Comparison of ENCODE assay signal across 17 mouse cellular contexts in the genomic region with DNA sequence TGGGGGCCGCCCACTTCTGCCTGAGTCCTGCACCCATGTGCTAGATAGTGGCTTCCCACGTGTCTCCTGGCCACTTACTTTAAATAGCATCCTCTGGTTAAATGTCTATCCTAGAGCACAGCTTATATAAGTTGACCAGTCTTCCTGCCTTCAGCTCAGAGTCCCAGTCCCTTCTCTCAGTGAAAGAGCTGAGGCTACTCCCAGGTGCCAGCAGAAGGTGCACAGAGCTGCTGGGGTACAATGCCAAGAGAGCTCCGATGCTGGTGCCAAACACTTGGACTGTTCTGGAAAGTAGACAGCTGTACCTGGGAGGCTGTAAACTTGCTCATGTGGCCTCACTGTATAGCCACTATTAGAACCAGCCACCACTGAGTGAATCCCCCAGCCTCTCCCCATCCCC. TPM values are rescaled to one million over a fixed set of nuclear protein-coding genes. Genes with fewer than 3 reads are reported as not detected.
"Had no signal": no experiment of that assay in that cellular context is flagged by ENCODE, and none has a peak within 500 bp of the region (broad histone marks: within the 10 kb centered on the region; RNA-seq: fewer than 3 reads in every experiment).

No protein-coding gene starts in this region.

- ATAC-seq: intestine, embryonic 15.5 days had no signal

- H3K9me3 ChIP-seq: intestine, embryonic 15.5 days; limb, embryonic 15.5 days; midbrain, embryonic 10.5 days; neural tube, embryonic 15.5 days had no signal

- H3K27me3 ChIP-seq: intestine, embryonic 15.5 days; limb, embryonic 15.5 days; neural tube, embryonic 15.5 days had no signal

- H3K27ac ChIP-seq: hindbrain, embryonic 14.5 days; intestine, embryonic 15.5 days; limb, embryonic 15.5 days; midbrain, embryonic 10.5 days; neural tube, embryonic 15.5 days had no signal

- H3K4me2 ChIP-seq: hindbrain, embryonic 14.5 days; intestine, embryonic 15.5 days; limb, embryonic 15.5 days; lung, embryonic 14.5 days; neural tube, embryonic 15.5 days had no signal

- H3K4me1 ChIP-seq: intestine, embryonic 15.5 days; limb, embryonic 15.5 days; midbrain, embryonic 10.5 days; neural tube, embryonic 15.5 days had no signal

- H3K9ac ChIP-seq: hindbrain, embryonic 14.5 days; intestine, embryonic 15.5 days; limb, embryonic 15.5 days; lung, embryonic 14.5 days; neural tube, embryonic 15.5 days had no signal

- H3K36me3 ChIP-seq: intestine, embryonic 15.5 days; limb, embryonic 15.5 days; midbrain, embryonic 10.5 days; neural tube, embryonic 15.5 days had no signal

- H3K4me3 ChIP-seq: intestine, embryonic 15.5 days; limb, embryonic 15.5 days; midbrain, embryonic 10.5 days; myocyte; neural tube, embryonic 15.5 days had no signal

- DNase-seq: layer of hippocampus, postnatal 36 days; lung, embryonic 14.5 days; lung, postnatal 10 days; lung, postnatal 4 days; midbrain, embryonic 14.5 days; right cerebral cortex, adult 18-20 months; right cerebral cortex, postnatal 25 days; thymus, postnatal 36 days had no signal

RNA-seq across cellular contexts. Expression of a gene that starts 22.4 kb away (rescaled TPM):
- total RNA-seq: megakaryocyte, adult 5-6 weeks had no signal
- polyA plus RNA-seq: limb, embryonic 11.5 days; limb, embryonic 15.5 days; myocyte; small intestine, adult 2 months had no signal
